Mouse (Mus musculus): ENCODE measurements around the gene Idnk.

GRCm38 (mm10) chr13:58212530-58212929, 55.1 kb downstream of the Idnk start:
- TF ChIP-seq CEBPB (IDR thresholded peaks at IDR 0.05; ENCODE audit: insufficient read depth, poor library complexity, severe bottlenecking) (no peak), USF1 (IDR thresholded peaks at IDR 0.05; ENCODE audit: low read depth) (no peak), TCF12 (IDR thresholded peaks at IDR 0.05; ENCODE audit: insufficient read depth, poor library complexity, severe bottlenecking) (no peak), POLR2A (IDR thresholded peaks at IDR 0.05; ENCODE audit: insufficient read length, low read depth) (no peak), MYOD1 (IDR thresholded peaks at IDR 0.05; ENCODE audit: control insufficient read depth in 1 of 3, insufficient read length in 2 of 3, low read depth in 2 of 3) (no peak), MAX (IDR thresholded peaks at IDR 0.05; ENCODE audit: low read depth) (no peak), SRF (IDR thresholded peaks at IDR 0.05; ENCODE audit: control insufficient read depth, insufficient read length, low read depth) (no peak), MYOG (IDR thresholded peaks at IDR 0.05; ENCODE audit: control insufficient read depth in 1 of 3, insufficient read depth in 1 of 3, insufficient read length in 2 of 3, low read depth in 2 of 3) (no peak), REST (IDR thresholded peaks at IDR 0.05; ENCODE audit: insufficient read depth, insufficient read length) (no peak), E2F4 (IDR thresholded peaks at IDR 0.05; ENCODE audit: insufficient read depth) (no peak), POLR2AphosphoS2 (IDR thresholded peaks at IDR 0.05; ENCODE audit: insufficient read length, low read depth) (no peak)

All from myocyte (in vitro differentiated cells).